Mouse (Mus musculus) liver, embryonic 12.5 days (tissue): Measurements from ENCODE around the gene Gtpbp1. TPM values are rescaled to one million over a fixed set of nuclear protein-coding genes. Genes with fewer than 3 reads are reported as not detected.

Experiments used
- ATAC-seq: fragments of 200-750 bp; cut with Nextera tagmentation; 2 replicates; pipeline ENCODE4 v1.8.0; 2017; ENCODE audit warnings: moderate number of reproducible peaks, mild to moderate bottlenecking, moderate library complexity
- H3K27ac ChIP-seq: fragments of 300-500 bp; sonication (generic); 2 replicates; pipeline ENCODE4 v1.5.1; 2016; ENCODE audit warnings: mild to moderate bottlenecking
- H3K27me3 ChIP-seq: fragments of 300-500 bp; sonication (generic); replicated peaks from 2 replicates; pipeline ENCODE4 v1.6.1; 2016; ENCODE audit warnings: mild to moderate bottlenecking, moderate library complexity
- H3K36me3 ChIP-seq: fragments of 300-500 bp; sonication (generic); 2 replicates; pipeline ENCODE4 v1.6.1; 2016; ENCODE audit warnings: mild to moderate bottlenecking, moderate library complexity
- H3K4me1 ChIP-seq: fragments of 300-500 bp; sonication (generic); 2 replicates; pipeline ENCODE4 v1.6.1; 2016
- H3K4me2 ChIP-seq: fragments of 300-500 bp; sonication (generic); 2 replicates; pipeline ENCODE4 v1.6.1; 2016; ENCODE audit warnings: mild to moderate bottlenecking, moderate library complexity
- H3K4me3 ChIP-seq: fragments of 300-500 bp; sonication (generic); 2 replicates; pipeline ENCODE4 v1.5.1; 2016; ENCODE audit warnings: mild to moderate bottlenecking, moderate library complexity
- H3K9ac ChIP-seq: fragments of 300-500 bp; sonication (generic); 2 replicates; pipeline ENCODE4 v1.6.1; 2016; ENCODE audit warnings: mild to moderate bottlenecking, moderate library complexity
- H3K9me3 ChIP-seq: fragments of 300-500 bp; sonication (generic); replicated peaks from 2 replicates; pipeline ENCODE4 v1.6.1; 2016; ENCODE audit warnings: mild to moderate bottlenecking, moderate library complexity
- WGBS: fragments of 180-500 bp; shearing (Covaris S2); methylation state at CpG from one replicate; pipeline ENCODE4 v1.1.7; 2016; ENCODE audit not compliant: insufficient replicate concordance; 5-methylcytosine and 5-hydroxymethylcytosine counted together
- polyA plus RNA-seq: library from polyadenylated mRNA; unstranded; fragments of >200 nt; fragmentation: Nextera tagmentation; extraction: Ambion mirVana; gene quantifications from 2 replicates; pipeline ENCODE4 v1.2.1, GENCODE M21; 2016

Gene Gtpbp1
- polyA plus RNA-seq = 48.3 and 50.0 TPM in 2 replicates

DNA sequence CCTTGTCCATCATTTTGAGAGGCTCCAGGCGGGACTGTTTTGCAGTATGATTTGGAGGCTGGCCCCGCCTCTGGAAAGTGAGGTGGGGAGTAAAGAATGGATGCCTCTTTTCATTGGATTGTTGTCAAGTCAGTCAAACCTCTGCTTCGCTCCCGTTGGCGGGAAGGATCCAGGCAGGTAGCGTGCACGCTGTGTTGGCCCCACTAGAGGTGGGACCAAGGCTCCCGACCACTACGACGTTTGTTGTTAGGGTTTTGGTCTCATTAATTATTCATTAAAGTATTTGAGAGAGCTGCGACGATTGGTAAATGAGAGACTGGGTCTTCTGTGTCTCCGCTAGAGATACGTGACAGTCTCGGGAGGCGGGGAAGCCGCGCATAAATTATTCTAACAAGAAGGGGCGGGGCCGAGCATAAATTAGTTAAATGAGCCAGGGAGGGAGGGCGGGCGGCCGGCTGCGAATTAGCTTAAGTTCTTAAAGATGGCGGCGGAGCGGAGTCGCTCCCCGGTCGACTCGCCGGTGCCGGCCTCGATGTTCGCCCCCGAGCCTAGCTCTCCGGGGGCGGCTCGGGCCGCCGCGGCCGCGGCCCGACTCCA lies at the start of gene Gtpbp1:
Gene Gtpbp1 (plus strand): TSS at position 420 of the 597 bp plus-strand sequence.
- ATAC-seq = peak; percentile 88
- H3K4me1 ChIP-seq = peaks cover 70% of the 10 kb centered on the region
- WGBS = under 1% methylated on average over 45 of the region's 45 CpGs
- H3K9ac ChIP-seq = peak within 1 kb of the TSS; percentile 97
- peaks cover 10% of the 10 kb centered on the region for H3K36me3 ChIP-seq
- H3K27me3 ChIP-seq = no peaks in the 10 kb centered on the region
- H3K9me3 ChIP-seq = no peaks in the 10 kb centered on the region
- peak within 1 kb of the TSS; percentile 95 for H3K27ac ChIP-seq
- peak within 1 kb of the TSS; percentile 91 for H3K4me3 ChIP-seq
- peak within 1 kb of the TSS; percentile 85 for H3K4me2 ChIP-seq

DNA sequence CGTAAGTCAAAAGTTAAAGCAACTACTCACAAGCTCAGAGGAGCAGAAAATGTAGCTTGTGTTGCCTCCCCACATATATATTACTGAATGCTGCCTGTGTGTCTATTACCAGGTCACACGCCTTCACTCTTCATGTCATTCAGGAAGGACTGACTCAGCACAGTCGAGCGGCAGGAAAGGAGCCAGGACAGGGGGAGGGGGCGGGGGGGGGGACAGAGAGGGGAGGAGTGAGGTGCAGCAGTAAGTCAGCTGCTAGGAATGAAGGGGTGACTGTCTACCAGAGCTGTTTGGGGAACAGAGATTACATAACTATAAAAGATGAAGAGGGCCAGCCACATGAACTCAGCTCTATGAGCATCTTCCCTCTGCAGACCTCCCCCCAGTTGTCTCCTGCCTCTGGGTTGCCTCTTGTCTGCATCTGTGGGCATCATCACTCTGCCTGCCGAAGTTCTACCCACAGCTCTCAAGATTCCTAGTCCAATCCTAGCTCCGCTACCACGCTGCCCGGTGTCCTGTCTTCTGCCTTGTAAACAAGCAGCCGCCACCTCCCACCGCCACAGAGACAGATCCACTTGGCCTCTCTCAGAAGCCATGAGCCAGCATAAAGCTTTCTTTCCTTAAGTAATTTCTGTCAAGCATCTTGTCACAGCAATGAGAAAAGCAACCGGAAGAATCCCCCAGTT lies 49.4 kb upstream of the Gtpbp1 start:
- Histone ChIP-seq H3K27me3 (no peaks in the 10 kb centered on the region), H3K4me2 (no peak overlapping the region), H3K36me3 (no peaks in the 10 kb centered on the region), H3K4me1 (peaks cover 11% of the 10 kb centered on the region; the same call in 1 of the 2 replicates), H3K4me3 (no peak overlapping the region), H3K9me3 (no peaks in the 10 kb centered on the region), H3K9ac (no peak overlapping the region), H3K27ac (no peak overlapping the region)
- no peak for ATAC-seq
- WGBS = 57% methylated on average over 12 of the region's 12 CpGs

DNA sequence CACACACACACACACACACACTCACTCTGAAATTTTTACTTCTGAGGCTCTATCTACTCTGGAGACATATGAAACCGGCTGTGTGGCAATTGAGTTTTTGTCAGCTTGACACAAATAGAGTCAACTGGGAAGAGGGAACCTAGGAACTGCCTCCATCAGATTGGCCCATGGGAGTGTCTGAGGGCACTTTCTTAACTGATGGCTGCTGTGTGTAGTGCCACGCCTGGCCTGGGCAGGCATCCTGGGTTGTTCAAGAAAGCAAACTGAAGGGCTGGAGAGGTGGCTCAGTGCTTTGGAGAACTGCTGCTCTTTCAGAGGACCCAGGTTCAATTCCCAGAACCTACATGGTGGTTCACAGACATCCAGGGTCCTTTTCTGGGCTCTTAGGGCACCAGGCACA lies 45.2 kb upstream of the Gtpbp1 start:
- H3K27ac ChIP-seq = no peak overlapping the region
- H3K27me3 ChIP-seq = no peaks in the 10 kb centered on the region
- no peak overlapping the region for H3K9ac ChIP-seq
- 0 out of 2 replicates have a peak, but pooled peaks cover 3% of the 10 kb centered on the region for H3K4me1 ChIP-seq
- H3K9me3 ChIP-seq = no peaks in the 10 kb centered on the region
- 45% methylated on average over 2 of the region's 2 CpGs for WGBS
- ATAC-seq = no peak
- H3K4me3 ChIP-seq = no peak overlapping the region
- no peaks in the 10 kb centered on the region for H3K36me3 ChIP-seq
- H3K4me2 ChIP-seq = no peak overlapping the region

DNA sequence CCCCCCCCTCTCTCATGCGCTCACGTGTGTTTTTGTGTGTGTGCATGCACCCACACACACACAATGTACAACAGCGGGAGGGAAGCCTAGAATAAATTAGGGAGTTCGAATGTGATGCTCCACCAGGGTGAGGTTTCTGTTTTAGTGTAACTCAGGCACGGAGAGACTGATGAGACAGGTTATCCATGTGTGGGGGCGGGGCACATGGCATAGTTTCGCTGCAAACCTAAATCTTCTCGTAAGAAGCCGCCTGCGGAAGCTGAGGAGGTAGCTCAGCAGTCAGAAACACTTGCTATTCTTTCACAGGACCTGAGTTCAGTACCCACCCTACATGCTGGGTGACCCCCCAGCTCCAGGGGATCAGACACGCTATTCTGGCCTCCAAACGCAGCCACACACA lies 42.5 kb upstream of the Gtpbp1 start:
- 78% methylated on average over 12 of the region's 12 CpGs for WGBS
- H3K9me3 ChIP-seq = 0 out of 2 replicates have a peak, but pooled peaks cover 3% of the 10 kb centered on the region

DNA sequence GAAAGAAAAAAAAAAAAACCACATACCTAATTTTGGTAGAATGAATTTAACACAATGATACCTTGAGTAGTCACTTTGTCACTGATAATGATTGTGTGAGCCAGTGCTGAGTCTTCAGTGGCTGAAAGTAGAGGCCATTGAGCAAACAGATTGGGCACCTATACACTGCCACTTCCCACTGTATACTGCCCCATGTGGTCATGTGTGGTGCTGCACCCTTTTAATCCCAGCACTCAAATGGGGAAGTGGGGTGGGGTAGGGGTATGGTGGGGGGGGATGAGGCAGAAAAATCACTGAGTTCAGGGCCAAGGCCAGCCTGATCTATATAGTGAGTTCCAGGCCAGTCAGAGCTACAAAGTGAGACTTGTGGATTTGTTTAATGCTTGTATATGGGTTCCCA lies 40.1 kb upstream of the Gtpbp1 start:
- Histone ChIP-seq H3K27me3 (no peaks in the 10 kb centered on the region), H3K4me3 (no peak overlapping the region), H3K4me1 (no peaks in the 10 kb centered on the region), H3K9ac (no peak overlapping the region), H3K9me3 (0 out of 2 replicates have a peak, but pooled peaks cover 3% of the 10 kb centered on the region), H3K27ac (no peak overlapping the region), H3K4me2 (no peak overlapping the region), H3K36me3 (no peaks in the 10 kb centered on the region)
- ATAC-seq = no peak

More for the DNA sequence above, 42.5 kb upstream of the Gtpbp1 start:
- Histone ChIP-seq H3K27me3 (no peaks in the 10 kb centered on the region), H3K27ac (no peak overlapping the region), H3K4me3 (no peak overlapping the region), H3K4me2 (no peak overlapping the region), H3K4me1 (no peaks in the 10 kb centered on the region), H3K36me3 (no peaks in the 10 kb centered on the region), H3K9ac (no peak overlapping the region)
- ATAC-seq = no peak

DNA sequence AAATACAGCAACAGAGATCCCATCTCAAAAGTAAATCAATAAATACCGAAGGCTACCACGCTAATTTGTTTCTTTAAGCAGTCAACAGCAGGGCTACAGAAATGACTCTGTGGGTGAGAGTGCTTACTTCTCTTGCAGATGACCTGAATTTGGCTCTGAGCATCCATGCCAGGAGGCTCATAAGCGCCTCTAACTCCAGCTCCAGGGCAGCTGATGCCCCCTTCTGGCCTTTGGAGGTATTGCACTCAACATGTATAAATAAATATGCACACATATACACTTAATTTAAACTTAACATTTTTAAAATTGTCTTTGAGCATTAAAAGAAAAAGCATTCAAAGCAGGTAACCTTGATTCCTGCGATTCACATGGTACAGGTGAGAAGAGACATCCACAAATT lies 39.2 kb upstream of the Gtpbp1 start:
- Histone ChIP-seq H3K9me3 (0 out of 2 replicates have a peak, but pooled peaks cover 3% of the 10 kb centered on the region), H3K4me1 (no peaks in the 10 kb centered on the region), H3K27me3 (no peaks in the 10 kb centered on the region), H3K9ac (no peak overlapping the region), H3K27ac (no peak overlapping the region), H3K4me3 (no peak overlapping the region), H3K4me2 (no peak overlapping the region), H3K36me3 (no peaks in the 10 kb centered on the region)
- WGBS = 65% methylated on average over 4 of the region's 4 CpGs
- no peak for ATAC-seq

DNA sequence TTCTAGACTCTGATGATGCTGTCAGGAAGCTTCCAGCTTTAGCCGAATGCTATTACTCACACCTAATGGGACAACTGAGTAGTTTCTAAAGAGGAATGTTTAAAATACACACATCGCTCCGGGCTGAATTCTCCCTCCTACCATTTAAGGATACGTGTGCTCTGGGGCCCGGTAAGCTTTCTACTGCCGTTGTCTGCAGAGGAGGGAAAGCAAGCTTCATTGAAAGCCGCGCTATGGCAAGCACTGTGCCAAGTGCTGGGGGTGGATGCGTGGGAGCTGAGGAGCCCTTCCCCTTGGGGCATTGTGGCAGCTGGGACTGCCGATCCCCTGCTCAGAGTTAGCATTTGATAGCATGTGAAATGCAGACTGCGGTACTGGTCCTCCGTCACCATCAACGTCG lies 34.2 kb upstream of the Gtpbp1 start:
- no peak overlapping the region for H3K27ac ChIP-seq
- peaks cover 20% of the 10 kb centered on the region for H3K4me1 ChIP-seq
- ATAC-seq = no peak
- H3K4me2 ChIP-seq = no peak overlapping the region
- 0 out of 2 replicates have a peak, but pooled peaks cover 3% of the 10 kb centered on the region for H3K9me3 ChIP-seq
- H3K36me3 ChIP-seq = peaks cover 2% of the 10 kb centered on the region; the same call in 1 of the 2 replicates
- no peak overlapping the region for H3K9ac ChIP-seq
- no peaks in the 10 kb centered on the region for H3K27me3 ChIP-seq
- 81% methylated on average over 14 of the region's 14 CpGs for WGBS
- H3K4me3 ChIP-seq = no peak overlapping the region

DNA sequence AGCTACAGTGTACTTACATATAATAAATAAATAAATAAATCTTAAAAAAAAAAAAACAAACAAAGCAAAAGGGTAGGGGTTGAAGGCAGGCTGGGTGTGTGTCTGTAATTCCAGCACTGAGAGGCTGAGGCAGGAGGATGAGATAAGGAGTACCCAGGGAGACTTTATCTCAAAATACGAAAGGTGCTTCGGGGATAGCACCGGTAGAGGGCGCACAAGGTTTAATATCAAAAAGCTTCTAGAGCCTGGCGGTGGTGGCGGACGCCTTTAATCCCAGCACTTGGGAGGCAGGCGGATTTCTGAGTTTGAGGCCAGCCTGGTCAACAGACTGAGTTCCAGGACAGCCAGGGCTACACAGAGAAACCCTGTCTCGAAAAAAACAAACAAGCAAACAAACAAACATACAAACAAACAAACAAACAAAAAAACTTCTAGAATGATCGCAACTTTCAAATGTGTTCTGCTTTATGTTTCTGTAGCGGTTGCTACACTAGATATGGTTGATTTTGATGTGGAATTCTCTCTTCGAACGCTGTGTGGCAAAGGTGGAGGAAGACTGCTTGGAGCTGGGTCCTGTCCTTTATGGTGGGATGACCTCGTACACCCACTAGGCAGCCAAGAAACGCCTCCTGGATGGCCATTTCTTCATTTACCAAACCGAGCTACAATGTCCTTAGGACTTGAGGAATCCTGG lies 32.7 kb upstream of the Gtpbp1 start:
- ATAC-seq = peak; percentile 41; the same call in 1 of the 2 replicates
- H3K36me3 ChIP-seq = peaks cover 8% of the 10 kb centered on the region; the same call in 1 of the 2 replicates
- H3K9me3 ChIP-seq = 0 out of 2 replicates have a peak, but pooled peaks cover 5% of the 10 kb centered on the region
- H3K27ac ChIP-seq = peak overlapping the region; percentile 83
- H3K4me1 ChIP-seq = peaks cover 20% of the 10 kb centered on the region
- peak overlapping the region; percentile 77 for H3K4me3 ChIP-seq
- H3K9ac ChIP-seq = peak overlapping the region; percentile 80
- peak overlapping the region; percentile 95 for H3K4me2 ChIP-seq
- 2% methylated on average over 16 of the region's 16 CpGs for WGBS
- no peaks in the 10 kb centered on the region for H3K27me3 ChIP-seq

DNA sequence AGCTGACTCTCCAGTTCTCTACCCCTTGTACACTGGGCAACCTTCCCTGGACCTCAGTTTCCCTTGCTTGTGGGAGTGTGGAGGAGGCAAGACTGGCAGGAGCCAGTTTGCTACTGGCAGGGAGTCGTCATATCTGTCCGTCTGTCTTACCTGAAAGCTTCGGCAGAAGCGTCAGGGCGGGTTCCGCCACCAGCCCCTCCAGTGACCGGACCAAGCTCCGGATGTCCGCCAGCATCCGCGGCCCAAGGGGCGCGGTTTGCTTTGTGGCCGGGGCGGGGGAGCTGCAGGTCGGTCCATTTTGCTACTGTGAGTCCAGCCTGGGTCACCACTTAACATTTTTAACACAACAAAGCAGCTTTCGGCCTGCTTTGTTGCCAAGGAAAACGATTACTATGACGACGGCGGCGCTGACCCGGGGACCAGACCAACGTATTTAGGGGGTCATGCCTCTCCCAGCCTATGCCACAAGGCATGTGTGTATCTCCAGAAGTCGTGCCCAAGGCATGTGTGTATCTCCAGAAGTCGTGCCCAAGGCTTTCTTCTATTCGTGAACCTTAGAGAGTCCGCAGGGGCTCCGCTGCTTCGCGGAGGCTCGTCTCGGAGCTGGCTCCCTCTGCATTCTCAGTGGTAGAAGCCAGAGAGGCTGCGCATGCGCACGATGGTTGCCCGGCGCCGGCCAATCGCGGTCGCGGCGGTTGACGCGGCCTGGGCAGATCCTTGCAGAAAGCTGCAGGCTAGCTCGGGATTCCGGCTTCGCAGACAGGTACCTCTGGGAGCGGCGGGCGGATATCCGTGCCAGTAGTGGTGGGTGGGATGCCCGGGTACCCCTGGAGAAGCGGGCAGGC lies 31.9 kb upstream of the Gtpbp1 start, which contains the start of the genes Fam227a and Cby1:
Gene Fam227a (minus strand): TSS at position 426 of the 845 bp plus-strand sequence.
Gene Cby1 (plus strand): TSS at position 669 of the 845 bp plus-strand sequence.
- peak within 1 kb of the TSS; percentile 77 for H3K4me3 ChIP-seq
- peak; percentile 85 for ATAC-seq
- peaks cover 20% of the 10 kb centered on the region for H3K4me1 ChIP-seq
- H3K9me3 ChIP-seq = 0 out of 2 replicates have a peak, but pooled peaks cover 5% of the 10 kb centered on the region
- H3K36me3 ChIP-seq = peaks cover 8% of the 10 kb centered on the region; the same call in 1 of the 2 replicates
- under 1% methylated on average over 55 of the region's 55 CpGs for WGBS
- peak within 1 kb of the TSS; percentile 95 for H3K4me2 ChIP-seq
- H3K9ac ChIP-seq = peak within 1 kb of the TSS; percentile 80
- no peaks in the 10 kb centered on the region for H3K27me3 ChIP-seq
- peak within 1 kb of the TSS; percentile 83 for H3K27ac ChIP-seq

DNA sequence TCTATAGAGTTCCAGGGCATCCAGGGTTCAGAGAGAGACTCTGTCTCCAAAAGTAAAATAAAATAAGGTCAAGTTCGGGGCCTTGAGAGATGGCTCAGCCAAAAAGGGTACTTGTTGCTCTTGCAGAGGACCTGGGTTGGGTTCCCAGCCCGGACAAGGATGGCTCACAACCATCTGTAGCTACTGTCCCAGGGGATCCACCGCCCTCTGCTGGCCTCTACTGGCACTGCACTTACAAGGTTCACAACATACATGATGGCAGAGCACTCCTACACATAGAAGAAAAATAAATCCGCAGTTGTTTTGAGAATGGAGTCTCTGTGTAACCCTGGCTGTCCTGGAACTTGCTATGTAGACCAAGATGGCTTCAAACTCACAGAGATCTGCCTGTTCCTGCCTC lies 28.8 kb upstream of the Gtpbp1 start:
- ATAC-seq = no peak
- Histone ChIP-seq H3K36me3 (peaks cover 21% of the 10 kb centered on the region), H3K4me2 (no peak overlapping the region), H3K9me3 (0 out of 2 replicates have a peak, but pooled peaks cover 5% of the 10 kb centered on the region), H3K27me3 (no peaks in the 10 kb centered on the region), H3K4me1 (peaks cover 22% of the 10 kb centered on the region), H3K4me3 (no peak overlapping the region), H3K27ac (no peak overlapping the region), H3K9ac (no peak overlapping the region)
- WGBS = 62% methylated on average over 4 of the region's 4 CpGs

DNA sequence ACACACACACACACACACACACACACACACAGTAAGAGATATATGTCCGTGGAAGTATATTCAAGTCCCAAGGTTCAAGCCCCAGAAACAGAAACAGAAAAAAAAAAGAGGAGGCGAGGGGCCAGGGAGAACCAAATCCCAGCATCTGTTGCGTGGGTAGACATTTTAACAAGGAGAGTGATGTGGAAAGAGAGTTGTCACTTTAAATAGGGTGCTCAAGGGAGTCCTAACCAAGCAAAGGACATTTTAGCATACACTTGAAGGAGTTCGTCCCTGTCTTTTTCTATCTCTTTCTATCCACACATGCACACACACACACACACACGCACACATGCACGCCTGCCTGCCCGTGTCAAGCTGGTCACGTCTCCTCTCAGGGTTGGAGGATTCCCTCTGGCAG lies 26.0 kb upstream of the Gtpbp1 start:
- no peak overlapping the region for H3K4me3 ChIP-seq
- 79% methylated on average over 8 of the region's 8 CpGs for WGBS
- H3K27ac ChIP-seq = no peak overlapping the region
- no peak overlapping the region for H3K9ac ChIP-seq
- peaks cover 11% of the 10 kb centered on the region for H3K4me1 ChIP-seq
- no peaks in the 10 kb centered on the region for H3K27me3 ChIP-seq
- H3K9me3 ChIP-seq = 0 out of 2 replicates have a peak, but pooled peaks cover 5% of the 10 kb centered on the region
- no peak for ATAC-seq
- H3K4me2 ChIP-seq = no peak overlapping the region
- peaks cover 26% of the 10 kb centered on the region for H3K36me3 ChIP-seq
